Mouse (Mus musculus): ENCODE results near the gene Sgcd.

Gene Sgcd

GRCm38 (mm10) chr11:47120874-47121273 lies 867.9 kb downstream of the Sgcd start:
- no peak for DNase-seq

GRCm38 (mm10) chr11:47117896-47118295 lies 870.9 kb downstream of the Sgcd start:
- DNase-seq, result no peak

GRCm38 (mm10) chr11:47114366-47114765 lies 874.4 kb downstream of the Sgcd start:
- DNase-seq, result no peak

- no peak for DNase-seq
Observed at GRCm38 (mm10) chr11:47113081-47113480, 875.7 kb downstream of the Sgcd start.

- no peak for DNase-seq
Observed at GRCm38 (mm10) chr11:47110314-47110713, 878.5 kb downstream of the Sgcd start.

- no peak for DNase-seq
Observed at GRCm38 (mm10) chr11:47107661-47108060, 881.1 kb downstream of the Sgcd start.

- peak; percentile 8 for DNase-seq
Observed at GRCm38 (mm10) chr11:47093296-47093912, 895.4 kb downstream of the Sgcd start.

- no peak for DNase-seq
Observed at GRCm38 (mm10) chr11:47082517-47082916, 906.3 kb downstream of the Sgcd start.

DNA sequence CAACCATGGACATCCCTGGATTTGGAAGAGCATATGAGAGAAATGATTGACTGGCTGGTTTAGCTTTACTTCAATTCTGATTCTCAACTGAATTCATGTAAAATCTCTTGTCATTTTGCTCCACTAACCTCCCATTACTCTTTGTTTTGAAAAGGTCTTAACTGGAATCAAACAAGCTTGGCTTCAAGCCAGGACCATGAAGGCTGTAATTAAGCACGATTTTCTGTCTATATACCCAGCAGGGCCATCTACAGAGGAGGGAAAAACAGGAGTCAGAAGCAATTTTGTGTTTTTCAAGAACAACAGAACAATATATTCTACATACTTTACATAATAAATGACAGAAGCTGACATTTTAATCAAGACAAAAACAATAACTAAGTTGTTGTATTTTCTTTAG lies 915.2 kb downstream of the Sgcd start:
- DNase-seq, result no peak

GRCm38 (mm10) chr11:47071161-47071560 lies 917.6 kb downstream of the Sgcd start:
- DNase-seq, result no peak

DNA sequence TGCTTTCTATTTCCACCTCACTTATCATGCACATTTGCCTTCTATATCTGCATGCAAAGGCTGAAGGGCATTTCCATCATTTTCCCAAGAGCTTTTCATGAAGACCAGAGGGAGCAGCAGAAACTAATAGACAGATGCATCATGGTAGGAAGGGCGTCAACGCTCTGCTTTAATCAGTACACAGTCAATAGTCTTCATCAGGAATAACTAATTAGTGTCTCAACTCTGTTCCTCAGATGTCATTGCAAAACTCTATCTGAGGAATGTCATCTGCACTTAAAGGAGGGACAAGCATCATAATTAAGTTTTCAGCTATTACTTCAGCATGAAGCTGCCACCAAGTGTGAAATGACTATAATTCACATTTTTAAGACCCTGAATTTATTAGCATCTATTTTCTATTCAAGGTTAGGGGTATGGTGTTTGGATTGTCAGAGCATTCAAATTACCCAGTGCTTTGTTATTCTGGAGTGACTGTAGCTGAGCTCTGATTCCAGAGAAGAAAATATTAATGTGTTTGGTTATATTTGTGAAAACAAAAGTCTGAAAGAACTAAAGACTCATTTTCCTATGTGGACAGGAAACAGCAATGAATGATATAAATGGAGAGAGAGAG lies 918.9 kb downstream of the Sgcd start:
- no peak for DNase-seq

DNA sequence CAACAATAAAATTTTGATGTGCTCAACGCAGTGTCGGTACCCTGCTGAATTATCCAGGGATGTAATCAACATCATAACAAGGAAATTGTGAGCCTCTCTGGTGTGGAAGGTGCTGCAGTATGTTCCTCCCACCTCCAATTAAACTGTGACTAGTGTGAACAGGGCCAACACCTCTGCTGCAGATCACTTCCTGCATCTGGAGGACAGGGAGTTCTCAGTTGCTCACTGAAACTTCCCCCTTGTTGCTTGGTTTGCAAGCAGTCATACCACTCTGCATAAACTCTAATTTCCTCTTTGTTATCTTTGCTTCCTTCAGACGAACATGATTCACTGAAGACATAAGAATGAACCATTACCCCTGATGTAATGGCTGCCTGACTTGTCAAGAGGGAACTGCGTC lies 925.1 kb downstream of the Sgcd start:
- no peak for DNase-seq

GRCm38 (mm10) chr11:47050390-47050789 lies 938.4 kb downstream of the Sgcd start:
- no peak for DNase-seq

GRCm38 (mm10) chr11:47049756-47050155 lies 939.0 kb downstream of the Sgcd start:
- no peak for DNase-seq

DNA sequence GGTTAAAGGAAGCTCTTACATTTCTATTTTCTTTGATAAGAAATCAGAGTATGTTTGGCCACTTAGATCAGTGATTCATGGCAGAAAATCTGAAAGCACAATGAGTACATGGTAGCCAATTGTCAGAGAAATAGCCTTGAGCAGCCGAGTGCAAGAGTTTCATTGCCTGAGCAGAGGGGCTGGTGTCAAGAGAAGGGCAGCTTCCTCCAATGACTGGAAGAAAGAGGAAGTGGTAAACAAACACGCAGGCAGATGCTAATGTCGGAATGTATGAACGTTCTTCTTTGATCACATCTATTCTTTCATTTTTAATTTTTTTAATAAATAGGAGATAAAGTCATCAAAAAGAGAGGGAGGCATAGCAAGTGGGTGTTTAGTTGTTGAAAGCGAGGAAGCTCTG lies 956.5 kb downstream of the Sgcd start:
- DNase-seq, result no peak

DNA sequence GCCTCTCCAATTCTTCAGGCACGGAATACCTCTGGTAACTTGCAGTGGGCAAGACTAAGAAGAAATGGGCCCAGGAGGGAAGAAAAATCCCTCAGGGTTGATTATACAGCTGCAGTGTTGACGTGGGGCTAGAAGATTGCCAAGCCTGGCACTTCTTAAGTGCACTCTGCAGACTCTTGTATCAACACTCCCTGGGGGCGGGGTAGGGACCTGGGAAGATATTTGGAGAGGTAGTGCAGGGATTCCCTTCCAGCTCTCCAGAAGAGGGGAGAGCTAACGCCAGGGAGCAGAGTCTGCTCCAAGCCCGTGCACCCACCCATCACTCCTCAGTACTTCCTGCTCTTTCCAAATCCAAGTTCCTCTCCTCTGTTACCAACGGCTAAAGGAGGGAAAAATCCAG lies 967.9 kb downstream of the Sgcd start:
- no peak for DNase-seq

GRCm38 (mm10) chr11:47018139-47018538 lies 970.6 kb downstream of the Sgcd start:
- DNase-seq, result peak; percentile 5

GRCm38 (mm10) chr11:47015683-47016082 lies 973.1 kb downstream of the Sgcd start:
- DNase-seq, result no peak

DNA sequence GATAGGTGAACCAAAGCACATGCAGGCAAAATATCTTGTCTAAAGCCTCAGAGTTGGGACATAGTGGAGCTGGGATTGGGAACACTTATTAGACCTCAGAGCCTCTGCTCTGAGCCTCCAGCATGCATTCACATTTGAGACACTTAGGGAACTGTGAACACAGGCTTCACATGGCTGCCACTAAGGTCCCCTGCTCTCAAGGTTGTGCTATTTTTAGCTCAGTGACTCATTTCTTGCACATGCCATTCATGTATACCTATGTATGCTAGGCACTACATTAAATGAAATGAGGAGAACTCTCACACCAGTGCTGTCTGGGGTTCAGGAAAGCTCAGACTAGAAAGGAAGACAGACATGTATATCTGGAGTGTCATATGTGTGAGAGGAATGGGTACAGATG lies 974.5 kb downstream of the Sgcd start:
- DNase-seq, result peak; percentile 2

GRCm38 (mm10) chr11:47010166-47010565 lies 978.6 kb downstream of the Sgcd start:
- DNase-seq, result no peak

DNA sequence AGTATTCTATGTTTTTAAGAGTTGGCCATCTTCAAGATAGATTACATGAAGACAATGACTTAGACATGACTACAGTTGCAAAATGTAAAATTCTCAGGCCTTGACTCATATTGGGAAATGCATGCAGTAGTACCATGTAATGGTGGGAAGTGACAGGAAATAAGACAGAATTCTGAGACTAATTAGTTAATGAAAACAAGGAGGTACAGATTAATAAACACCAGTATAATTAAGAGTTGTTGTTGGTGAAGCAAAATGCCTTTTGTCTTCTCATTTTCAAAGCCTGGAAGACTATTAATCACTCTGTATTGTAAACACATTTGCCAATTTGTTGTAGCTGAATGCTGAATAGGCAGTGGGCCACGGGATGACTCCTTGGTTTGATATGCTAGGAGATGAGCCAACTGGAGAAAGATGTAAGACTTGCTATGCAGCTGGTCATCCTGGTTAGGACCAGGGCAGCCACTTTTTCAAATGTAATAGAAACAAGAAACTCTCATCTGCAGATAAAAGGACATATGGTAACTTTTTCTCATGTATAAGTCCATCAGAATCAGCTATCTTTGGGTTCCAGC lies 983.4 kb downstream of the Sgcd start:
- no peak for DNase-seq

- peak; percentile 19 for DNase-seq
Observed at GRCm38 (mm10) chr11:46939311-46939710, 1049.5 kb downstream of the Sgcd start.

DNA sequence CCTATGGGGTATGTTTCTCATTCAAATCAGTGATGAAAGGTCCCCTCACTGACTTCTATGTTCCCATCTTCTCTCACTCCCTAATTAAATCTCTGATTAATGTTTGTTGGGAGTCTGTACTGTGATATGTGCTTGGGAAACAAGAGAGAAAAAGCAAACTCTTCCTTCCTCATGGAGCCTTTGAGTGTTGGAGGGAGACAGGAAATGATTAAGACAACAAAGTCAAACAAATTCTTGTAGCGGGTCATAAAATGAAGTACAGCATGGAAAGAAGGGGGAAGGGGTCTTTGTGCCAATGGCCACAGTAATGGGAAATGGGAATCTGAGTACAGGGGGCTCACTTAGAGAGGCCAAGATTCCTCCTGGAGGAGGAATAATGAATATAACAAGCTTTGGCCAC lies 1063.8 kb downstream of the Sgcd start:
- no peak for DNase-seq

DNA sequence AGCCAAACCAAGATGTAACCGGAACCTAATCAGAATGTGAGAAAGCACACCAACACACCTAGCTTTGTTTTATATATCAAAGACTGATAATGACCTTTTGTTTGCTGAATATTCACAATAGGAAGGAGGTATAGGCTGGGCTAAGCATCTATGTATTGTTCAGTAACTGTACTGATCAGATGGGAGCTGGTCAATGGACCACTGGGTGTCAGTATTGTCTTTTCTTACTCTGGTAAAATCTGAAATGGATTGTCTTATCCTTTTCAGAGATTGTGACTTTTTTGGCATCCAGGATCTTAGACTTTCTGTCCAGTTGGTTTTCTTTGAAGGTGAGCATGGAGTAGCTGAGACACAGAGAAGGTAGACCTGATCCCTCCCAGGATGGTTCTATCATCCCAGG lies 1068.5 kb downstream of the Sgcd start:
- no peak for DNase-seq
